Mouse (Mus musculus) MEL (cell line): ENCODE results near the gene Ran. TPM values are rescaled to one million over a fixed set of nuclear protein-coding genes. Genes with fewer than 3 reads are reported as not detected.

Experiments
- DNase-seq: peaks from one replicate; pipeline ENCODE4 v3.0.0; 2011; ENCODE audit warnings: low read depth, low spot score
- H3K27ac ChIP-seq: 2 replicates; pipeline ENCODE4 v1.5.1; 2012; ENCODE audit warnings: low read depth, mild to moderate bottlenecking, control low read depth, low read length, moderate library complexity; ENCODE audit not compliant: control insufficient read depth
- H3K27me3 ChIP-seq, 2 experiments: fragments of 150-350 bp in 1 of 2; sonication (generic) in 1 of 2; 2 replicates each; pipeline ENCODE4 v1.6.1; 2012; ENCODE audit warnings: low read length in 2 of 2, mild to moderate bottlenecking in 2 of 2, improper control_type of control experiment in 1 of 2, moderate library complexity in 1 of 2; ENCODE audit not compliant: insufficient read depth in 2 of 2, control insufficient read depth in 1 of 2
- H3K36me3 ChIP-seq, 2 experiments: 2 replicates each; pipeline ENCODE4 v1.6.1; 2012 to 2014; ENCODE audit warnings: low read length in 2 of 2, improper control_type of control experiment in 1 of 2, inconsistent platforms in 1 of 2, mild to moderate bottlenecking in 1 of 2; ENCODE audit not compliant: insufficient read depth in 2 of 2, control insufficient read depth in 1 of 2
- H3K4me1 ChIP-seq, 2 experiments: fragments of 150-350 bp in 1 of 2; sonication (generic) in 1 of 2; 2 replicates each; pipeline ENCODE4 v1.6.1; 2012; ENCODE audit warnings: low read length in 2 of 2, improper control_type of control experiment in 1 of 2, mild to moderate bottlenecking in 1 of 2; ENCODE audit not compliant: insufficient read depth in 2 of 2, control insufficient read depth in 1 of 2
- H3K4me3 ChIP-seq, 2 experiments: fragments of 150-350 bp in 1 of 2; sonication (generic) in 1 of 2; 2 replicates each; pipeline ENCODE4 v1.5.1; 2012; ENCODE audit warnings: low read depth in 2 of 2, low read length in 2 of 2, mild to moderate bottlenecking in 2 of 2, moderate library complexity in 2 of 2, control low read depth in 1 of 2, improper control_type of control experiment in 1 of 2; ENCODE audit not compliant: control insufficient read depth in 1 of 2, insufficient read depth in 1 of 2
- H3K79me2 ChIP-seq: 2 replicates; pipeline ENCODE4 v1.6.1; 2012; ENCODE audit warnings: mild to moderate bottlenecking, low read length, moderate library complexity; ENCODE audit not compliant: control insufficient read depth, poor library complexity, insufficient read depth
- H3K9ac ChIP-seq: 2 replicates; pipeline ENCODE4 v1.6.1; 2012; ENCODE audit warnings: low read depth, mild to moderate bottlenecking, control low read depth, low read length, moderate library complexity; ENCODE audit not compliant: control insufficient read depth, poor library complexity, severe bottlenecking
- H3K9me3 ChIP-seq: fragments of 150-350 bp; sonication (generic); replicated peaks from 2 replicates; pipeline ENCODE4 v1.6.1; 2012; ENCODE audit warnings: mild to moderate bottlenecking, low read length, improper control_type of control experiment, moderate library complexity; ENCODE audit not compliant: insufficient read depth
- BHLHE40 ChIP-seq: IDR thresholded peaks from 2 replicates; pipeline ENCODE4 v1.6.1; 2012; ENCODE audit warnings: low read depth, mild to moderate bottlenecking, inconsistent platforms, low read length, improper control_type of control experiment, borderline replicate concordance
- CHD2 ChIP-seq: IDR thresholded peaks from 2 replicates; pipeline ENCODE4 v1.6.1; 2011; ENCODE audit warnings: low read length, improper control_type of control experiment
- CTCF ChIP-seq, 3 experiments: IDR thresholded peaks in 2 of 3; conservative IDR thresholded peaks in 1 of 3; 2 replicates each; pipeline ENCODE4 v1.5.1; 2011 to 2012; ENCODE audit warnings: low read length in 3 of 3, low read depth in 2 of 3, mild to moderate bottlenecking in 2 of 3, improper control_type of control experiment in 1 of 3, inconsistent platforms in 1 of 3, mixed read lengths in 1 of 3, moderate library complexity in 1 of 3; ENCODE audit not compliant: control insufficient read depth in 1 of 3, insufficient read depth in 1 of 3, poor library complexity in 1 of 3, severe bottlenecking in 1 of 3
- E2F4 ChIP-seq: IDR thresholded peaks from 2 replicates; pipeline ENCODE4 v1.6.1; 2011; ENCODE audit warnings: low read depth, low read length, improper control_type of control experiment, borderline replicate concordance
- ELF1 ChIP-seq: IDR thresholded peaks from 2 replicates; pipeline ENCODE4 v1.6.1; 2014; ENCODE audit warnings: low read depth, mild to moderate bottlenecking, inconsistent platforms, low read length, improper control_type of control experiment, moderate library complexity
- ETS1 ChIP-seq: IDR thresholded peaks from 2 replicates; pipeline ENCODE4 v1.6.1; 2012; ENCODE audit warnings: low read depth, mild to moderate bottlenecking, inconsistent platforms, low read length, improper control_type of control experiment, moderate library complexity
- GABPA ChIP-seq: IDR thresholded peaks from 2 replicates; pipeline ENCODE4 v1.6.1; 2012; ENCODE audit warnings: low read depth, mild to moderate bottlenecking, inconsistent platforms, low read length, improper control_type of control experiment, moderate library complexity
- GATA1 ChIP-seq: IDR thresholded peaks from 2 replicates; pipeline ENCODE4 v1.6.1; 2011; ENCODE audit warnings: low read depth, low read length, improper control_type of control experiment
- JUND ChIP-seq: IDR thresholded peaks from 2 replicates; pipeline ENCODE4 v1.6.1; 2011; ENCODE audit warnings: low read depth, mild to moderate bottlenecking, improper control_type of control experiment, low read length
- MAFK ChIP-seq: IDR thresholded peaks from 2 replicates; pipeline ENCODE4 v1.6.1; 2011; ENCODE audit warnings: low read depth, mild to moderate bottlenecking, low read length, improper control_type of control experiment, borderline replicate concordance
- MAX ChIP-seq: IDR thresholded peaks from 2 replicates; pipeline ENCODE4 v1.6.1; 2011; ENCODE audit warnings: low read length, improper control_type of control experiment
- MYC ChIP-seq: IDR thresholded peaks from 2 replicates; pipeline ENCODE4 v1.6.1; 2011; ENCODE audit warnings: low read depth, mild to moderate bottlenecking, low read length, improper control_type of control experiment, moderate library complexity
- NELFE ChIP-seq: IDR thresholded peaks from 2 replicates; pipeline ENCODE4 v1.6.1; 2011; ENCODE audit warnings: low read depth, low read length, improper control_type of control experiment
- NRF1 ChIP-seq: IDR thresholded peaks from 2 replicates; pipeline ENCODE4 v1.6.1; 2014; ENCODE audit warnings: low read depth, mild to moderate bottlenecking, inconsistent platforms, low read length, improper control_type of control experiment, moderate library complexity; ENCODE audit not compliant: poor library complexity, insufficient read depth, severe bottlenecking
- RAD21 ChIP-seq: IDR thresholded peaks from 2 replicates; pipeline ENCODE4 v1.6.1; 2011; ENCODE audit warnings: mild to moderate bottlenecking, low read depth, low read length, improper control_type of control experiment
- SMC3 ChIP-seq: IDR thresholded peaks from 2 replicates; pipeline ENCODE4 v1.6.1; 2011; ENCODE audit warnings: low read depth, low read length, improper control_type of control experiment
- TAL1 ChIP-seq: IDR thresholded peaks from 2 replicates; pipeline ENCODE4 v1.6.1; 2012; ENCODE audit warnings: mild to moderate bottlenecking, inconsistent platforms, low read length, moderate library complexity, mixed read lengths
- TCF12 ChIP-seq: IDR thresholded peaks from 2 replicates; pipeline ENCODE4 v1.6.1; 2014; ENCODE audit warnings: low read depth, mild to moderate bottlenecking, inconsistent platforms, low read length, improper control_type of control experiment, moderate library complexity
- UBTF ChIP-seq: IDR thresholded peaks from 2 replicates; pipeline ENCODE4 v1.6.1; 2012; ENCODE audit warnings: low read depth, mild to moderate bottlenecking, inconsistent platforms, low read length, improper control_type of control experiment, moderate library complexity, borderline replicate concordance; ENCODE audit not compliant: insufficient read depth
- USF1 ChIP-seq: IDR thresholded peaks from 2 replicates; pipeline ENCODE4 v1.6.1; 2014; ENCODE audit warnings: low read depth, mild to moderate bottlenecking, inconsistent platforms, low read length, improper control_type of control experiment, moderate library complexity
- USF2 ChIP-seq, 2 experiments: IDR thresholded peaks; 2 replicates each; pipeline ENCODE4 v1.6.1; 2011 to 2012; ENCODE audit warnings: improper control_type of control experiment in 2 of 2, low read length in 2 of 2, borderline replicate concordance in 1 of 2, inconsistent platforms in 1 of 2, low read depth in 1 of 2, mild to moderate bottlenecking in 1 of 2; ENCODE audit not compliant: insufficient read depth in 1 of 2
- ZKSCAN1 ChIP-seq: IDR thresholded peaks from 2 replicates; pipeline ENCODE4 v1.6.1; 2012; ENCODE audit warnings: low read depth, mild to moderate bottlenecking, inconsistent platforms, low read length, improper control_type of control experiment, moderate library complexity
- ZMIZ1 ChIP-seq: IDR thresholded peaks from 2 replicates; pipeline ENCODE4 v1.6.1; 2012; ENCODE audit warnings: low read depth, mild to moderate bottlenecking, inconsistent platforms, low read length, improper control_type of control experiment, moderate library complexity
- ZNF384 ChIP-seq: IDR thresholded peaks from 2 replicates; pipeline ENCODE4 v1.6.1; 2012; ENCODE audit warnings: low read depth, mild to moderate bottlenecking, inconsistent platforms, low read length, improper control_type of control experiment
- polyA plus RNA-seq, 2 experiments: library from polyadenylated mRNA; stranded (reverse) in 1 of 2; unstranded in 1 of 2; fragments of >175 nt in 1 of 2; fragments of >200 nt in 1 of 2; gene quantifications; 2 replicates each; pipeline versions ENCODE4 v1.2.1 to v1.2.4; 2012; ENCODE audit warnings: low replicate concordance in 2 of 2, low read depth in 1 of 2; ENCODE audit not compliant: insufficient read length in 2 of 2, insufficient read depth in 1 of 2, missing spikeins in 1 of 2
- total RNA-seq: library from RNA; depleted of rRNA; stranded (reverse); fragments of 300-350 nt; gene quantifications from 2 replicates; pipeline ENCODE4 v1.2.3, GENCODE M21; 2012

The Ran gene
- total and polyA plus RNA-seq, 3 experiments, result 91.6 to 2,479 (median 950) TPM

- no peaks in the 10 kb centered on the region for H3K36me3 ChIP-seq
- H3K4me3 ChIP-seq, result no peak overlapping the region
- no peak overlapping the region for H3K9ac ChIP-seq
- H3K9me3 ChIP-seq, result no peaks in the 10 kb centered on the region
- DNase-seq, result peak; percentile 36
- H3K4me1 ChIP-seq, result 0 out of 4 replicates have a peak, but pooled peaks cover 0 to 3% of the 10 kb centered on the region in 2 experiments
- no peaks in the 10 kb centered on the region for H3K79me2 ChIP-seq
- TF ChIP-seq MAX (no peak), TAL1 (peak; percentile 4; the same call in 1 of the 2 replicates), GATA1 (0 out of 2 replicates have a peak, but pooled peaks have one; percentile 11)
- TF ChIP-seq, all 39 proteins: peak for 2
- H3K27me3 ChIP-seq, result no peaks in the 10 kb centered on the region; a peak in 2 of 4 replicates
- H3K27ac ChIP-seq, result no peak overlapping the region
Observed at GRCm38 (mm10) chr5:129054675-129055284, 34.9 kb downstream of the Ran start.

- no peak overlapping the region for H3K9ac ChIP-seq
- H3K36me3 ChIP-seq, result peaks cover 0 to 4% of the 10 kb centered on the region in 2 experiments; a peak in 1 of 4 replicates
- peaks cover 3 to 5% of the 10 kb centered on the region in 2 experiments; a peak in 2 of 4 replicates for H3K4me1 ChIP-seq
- no peak overlapping the region for H3K4me3 ChIP-seq
- H3K9me3 ChIP-seq, result no peaks in the 10 kb centered on the region
- no peak overlapping the region for H3K27ac ChIP-seq
- peak; percentile 59 for TF ChIP-seq RAD21
- peak; percentile 48 for TF ChIP-seq SMC3
- peak; percentile 34 to 70 (median 60); a peak in 5 of 6 replicates for TF ChIP-seq CTCF (IDR thresholded peaks at IDR 0.05 in 2 of 3, conservative IDR thresholded peaks at IDR 0.05 in 1 of 3; ENCODE audit: control insufficient read depth in 1 of 3, insufficient read depth in 1 of 3, low read depth in 2 of 3, low read length in 3 of 3, poor library complexity in 1 of 3, severe bottlenecking in 1 of 3)
- TF ChIP-seq JUND, result no peak
- H3K79me2 ChIP-seq, result no peaks in the 10 kb centered on the region
- no peaks in the 10 kb centered on the region; a peak in 2 of 4 replicates for H3K27me3 ChIP-seq
- peak; percentile 68 for DNase-seq
Observed at GRCm38 (mm10) chr5:129059116-129059515, 39.2 kb downstream of the Ran start.

- no peaks in the 10 kb centered on the region for H3K27me3 ChIP-seq
- peaks cover 0 to 15% of the 10 kb centered on the region in 2 experiments; a peak in 2 of 4 replicates for H3K36me3 ChIP-seq
- peaks cover 7 to 19% of the 10 kb centered on the region in 2 experiments for H3K4me1 ChIP-seq
- H3K27ac ChIP-seq, result no peak overlapping the region
- H3K4me3 ChIP-seq, result no peak overlapping the region
- H3K9me3 ChIP-seq, result no peaks in the 10 kb centered on the region
- no peaks in the 10 kb centered on the region; the same call in 1 of the 2 replicates for H3K79me2 ChIP-seq
- no peak overlapping the region for H3K9ac ChIP-seq
- peak; percentile 80 for DNase-seq
- TF ChIP-seq NRF1, result no peak
- no peak for TF ChIP-seq GABPA
- no peak for TF ChIP-seq TAL1
- no peak for TF ChIP-seq NELFE
- TF ChIP-seq MYC, result no peak
- no peak for TF ChIP-seq MAFK
- TF ChIP-seq UBTF, result no peak
- no peak for TF ChIP-seq TCF12
- TF ChIP-seq ZNF384, result no peak
- TF ChIP-seq JUND, result no peak
- no peak for TF ChIP-seq ZMIZ1
- no peak for TF ChIP-seq CHD2
- no peak for TF ChIP-seq ELF1
- TF ChIP-seq BHLHE40, result 0 out of 2 replicates have a peak, but pooled peaks have one; percentile 25
- TF ChIP-seq MAX, result no peak
- TF ChIP-seq ZKSCAN1, result no peak
- no peak for TF ChIP-seq USF1
- peak; percentile 86 for TF ChIP-seq SMC3
- TF ChIP-seq USF2 (IDR thresholded peaks at IDR 0.05; ENCODE audit: borderline replicate concordance in 1 of 2, insufficient read depth in 1 of 2, low read depth in 1 of 2, low read length in 2 of 2), result no peak
- TF ChIP-seq E2F4, result no peak
- no peak for TF ChIP-seq ETS1
Observed at GRCm38 (mm10) chr5:129061579-129061978, 41.7 kb downstream of the Ran start.
